Mouse (Mus musculus) right cerebral cortex, postnatal 10 days (tissue): ENCODE data around the gene Inf2.

Experiments
- DNase-seq, 2 experiments: peaks; one replicate each; pipeline ENCODE4 v3.0.0; 2021; ENCODE audit warnings: low spot score in 2 of 2

The Inf2 gene

DNA sequence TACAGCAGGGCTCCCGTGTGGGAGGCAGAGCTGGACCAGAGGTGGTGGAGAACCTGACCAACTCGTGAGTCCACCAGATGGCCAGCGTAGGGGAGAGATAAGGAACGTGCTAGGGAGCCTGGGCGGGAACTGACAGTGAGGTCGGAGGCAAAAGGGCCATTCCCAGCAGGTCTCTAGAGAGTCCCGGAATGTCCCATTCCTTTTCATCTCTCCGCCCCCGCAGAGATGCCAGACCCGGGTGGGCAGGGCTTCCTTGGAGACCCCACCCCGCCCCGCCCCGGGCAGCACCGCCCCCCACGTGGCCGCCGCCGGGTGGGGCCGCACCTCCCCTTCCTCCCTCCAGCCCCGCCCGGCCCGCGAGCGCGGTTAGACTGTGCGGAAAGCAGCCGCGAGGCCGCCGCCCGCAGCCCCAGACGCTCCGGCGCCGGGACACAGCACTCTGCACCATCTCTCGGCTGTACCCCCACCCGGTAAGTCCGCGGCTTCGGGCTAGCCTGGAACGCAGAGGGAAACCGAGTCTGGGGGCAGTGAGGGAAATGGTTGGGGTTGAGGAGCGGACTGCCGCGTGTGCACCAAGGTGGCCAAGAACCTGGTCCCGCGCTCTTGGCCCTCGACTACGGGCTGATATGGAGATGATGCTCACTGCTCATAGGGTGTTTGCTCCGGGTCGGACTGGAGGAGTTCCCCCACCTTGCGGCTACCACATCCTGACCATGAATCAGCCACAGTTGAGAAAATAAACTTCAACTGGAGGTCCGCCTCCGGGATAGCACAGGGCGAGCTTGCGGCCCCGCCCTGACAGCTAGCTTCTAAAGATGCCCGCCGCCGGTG lies at the start of gene Inf2:
Gene Inf2 (plus strand): TSS at position 359 of the 831 bp plus-strand sequence.
- DNase-seq = peak; percentile 87 to 89

DNA sequence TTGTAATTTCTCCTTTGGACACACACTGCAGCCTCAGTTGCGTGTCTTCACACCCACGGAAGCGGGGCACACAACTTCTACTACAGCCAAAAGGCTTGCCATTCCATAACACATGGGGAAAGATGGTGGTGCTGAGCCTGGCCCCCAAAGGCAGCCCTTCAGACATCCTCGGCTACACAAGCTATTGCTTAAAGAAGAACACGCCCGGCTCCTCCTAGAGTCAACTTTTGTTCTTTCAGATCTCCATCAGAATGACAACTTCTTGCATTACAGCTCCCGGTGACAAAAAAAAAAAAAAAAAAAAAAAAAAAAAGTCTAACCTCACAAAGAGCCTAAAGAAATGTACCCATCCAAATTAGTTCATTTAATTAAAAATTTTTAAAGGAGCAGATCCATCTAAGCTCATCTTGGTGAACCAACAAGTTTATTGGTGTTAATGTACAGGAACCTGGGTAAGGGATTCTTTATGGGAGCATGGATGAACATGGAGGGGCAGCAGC lies 49.1 kb upstream of the Inf2 start:
- no peak for DNase-seq

- no peak for DNase-seq
Observed at GRCm38 (mm10) chr12:112540321-112540720, 48.3 kb upstream of the Inf2 start.

DNA sequence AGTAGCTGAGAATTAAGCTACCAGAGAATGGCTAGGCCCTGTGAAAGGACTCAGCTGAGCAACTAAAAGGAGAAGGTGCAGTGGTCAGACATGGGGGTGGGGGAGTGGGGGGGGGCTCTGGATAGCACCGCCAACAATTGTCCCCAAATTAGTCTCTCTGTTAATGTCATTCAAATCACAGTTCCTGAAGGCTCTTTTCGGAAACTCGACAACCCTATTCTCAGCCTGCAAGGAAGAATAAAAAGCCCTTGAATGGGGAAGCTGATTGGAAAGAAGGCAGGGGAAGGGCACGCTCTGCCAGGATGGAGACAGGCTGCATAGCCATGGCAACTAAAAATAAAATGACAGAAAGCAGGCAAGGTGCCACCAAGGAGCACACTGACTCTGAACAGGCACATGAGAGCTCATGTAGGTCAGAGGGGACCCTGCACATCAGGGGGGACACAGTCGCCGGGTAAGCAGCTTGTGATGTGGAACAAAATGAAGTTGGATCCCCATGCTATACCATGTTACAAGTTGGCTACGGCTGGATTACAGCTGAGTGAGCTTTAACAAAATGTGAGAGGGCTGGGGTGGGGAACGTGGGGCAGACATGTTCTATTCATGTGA lies 47.0 kb upstream of the Inf2 start:
- DNase-seq = peak; percentile 74

- DNase-seq = no peak
Observed at GRCm38 (mm10) chr12:112542257-112542919, 46.2 kb upstream of the Inf2 start.

DNA sequence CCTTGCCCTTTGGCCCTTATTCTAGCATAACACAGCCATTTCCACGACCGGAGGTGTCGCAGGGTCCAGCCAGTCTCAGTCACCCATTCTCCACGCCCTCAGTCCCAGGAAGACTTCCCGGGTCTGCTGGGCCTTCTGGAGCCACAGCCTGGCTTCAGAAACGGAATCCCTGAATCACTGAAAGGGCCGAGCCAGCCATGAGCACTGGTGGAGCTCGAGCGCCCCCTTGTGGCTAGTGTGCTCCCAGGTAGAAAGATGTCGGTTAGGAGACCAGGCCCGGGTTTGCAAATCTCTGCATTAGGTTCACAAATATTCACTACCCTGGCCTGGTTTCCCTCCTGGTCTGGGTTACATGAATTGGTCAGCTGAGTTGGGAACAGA lies 45.7 kb upstream of the Inf2 start:
- peak; percentile 92 to 96 for DNase-seq

DNA sequence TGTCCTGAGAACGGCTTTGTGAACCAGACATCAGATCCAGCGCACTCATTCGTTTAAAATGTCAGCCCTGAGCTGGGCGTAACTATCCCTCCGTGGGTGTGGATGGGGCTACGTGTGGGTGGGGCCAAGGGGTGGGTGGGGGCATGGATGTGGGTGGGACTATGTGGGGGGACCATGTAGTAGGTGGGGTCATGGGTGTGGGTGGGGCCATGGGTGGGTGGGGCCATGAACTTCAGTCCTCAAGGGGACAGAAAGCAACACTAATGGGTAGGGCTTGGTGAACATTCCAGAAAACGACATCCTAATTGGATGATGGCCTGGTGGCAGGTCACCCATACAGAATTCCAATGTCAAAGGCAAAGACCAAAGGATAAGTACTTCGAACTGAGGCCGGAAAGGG lies 44.6 kb upstream of the Inf2 start:
- DNase-seq = no peak

DNA sequence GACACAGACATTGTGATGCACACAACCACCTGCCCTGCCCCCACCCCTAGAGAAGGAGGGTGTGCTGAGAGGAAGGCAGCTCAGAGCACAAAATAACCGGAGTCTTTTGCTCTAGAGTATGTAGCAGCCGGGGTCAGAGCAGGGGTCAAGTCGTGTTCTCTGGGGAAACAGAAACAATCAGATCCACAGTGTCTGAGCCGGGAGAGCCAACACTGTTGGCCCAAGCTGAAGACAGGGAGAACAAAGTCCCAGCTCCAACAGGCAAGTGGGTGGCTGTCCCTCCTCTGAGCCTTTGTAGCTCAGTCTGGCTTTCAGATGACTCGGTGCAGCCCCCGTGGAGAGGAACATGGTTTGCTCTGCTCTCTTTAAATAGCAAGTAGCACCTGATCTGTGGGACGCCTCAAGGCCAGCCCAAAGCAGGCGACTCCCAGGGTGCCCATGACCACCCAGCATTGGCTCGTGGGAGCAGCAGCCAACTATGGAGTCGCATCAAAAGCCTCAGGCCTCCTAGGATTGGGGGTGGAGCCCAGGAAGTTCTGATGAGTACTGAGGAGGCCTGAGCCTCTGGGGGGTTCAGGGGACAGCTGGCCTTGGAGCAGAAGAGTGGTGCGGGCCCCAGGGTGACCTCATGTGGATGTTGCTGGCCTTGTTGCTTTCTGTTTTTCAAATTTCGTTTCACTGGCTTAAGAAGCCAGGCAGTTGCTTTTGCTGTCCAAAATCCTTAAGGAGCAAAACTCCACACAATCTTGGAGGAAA lies 43.5 kb upstream of the Inf2 start:
- no peak for DNase-seq

DNA sequence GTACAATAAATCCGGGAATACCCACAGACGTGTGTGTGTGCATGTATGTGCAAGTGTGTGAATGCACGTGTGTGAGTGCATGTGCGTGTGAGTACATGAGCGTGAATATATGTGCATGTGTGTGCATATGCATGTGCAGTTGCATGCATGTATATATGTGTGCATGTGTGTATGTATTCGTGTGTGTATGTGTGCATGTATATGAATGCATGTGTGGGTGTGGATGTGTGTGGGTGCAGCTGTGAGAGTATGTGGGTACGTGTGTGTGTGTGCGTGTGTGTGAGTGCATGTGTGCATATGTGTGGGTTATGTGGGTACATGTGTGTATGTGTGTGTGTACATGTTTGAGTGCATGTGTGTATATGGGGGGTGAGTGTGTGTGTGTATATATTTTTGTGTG lies 42.5 kb upstream of the Inf2 start:
- no peak for DNase-seq

- no peak for DNase-seq
Observed at GRCm38 (mm10) chr12:112549287-112549686, 39.3 kb upstream of the Inf2 start.

GRCm38 (mm10) chr12:112551861-112552375 lies 36.7 kb upstream of the Inf2 start:
- DNase-seq = peak; percentile 89 to 90

DNA sequence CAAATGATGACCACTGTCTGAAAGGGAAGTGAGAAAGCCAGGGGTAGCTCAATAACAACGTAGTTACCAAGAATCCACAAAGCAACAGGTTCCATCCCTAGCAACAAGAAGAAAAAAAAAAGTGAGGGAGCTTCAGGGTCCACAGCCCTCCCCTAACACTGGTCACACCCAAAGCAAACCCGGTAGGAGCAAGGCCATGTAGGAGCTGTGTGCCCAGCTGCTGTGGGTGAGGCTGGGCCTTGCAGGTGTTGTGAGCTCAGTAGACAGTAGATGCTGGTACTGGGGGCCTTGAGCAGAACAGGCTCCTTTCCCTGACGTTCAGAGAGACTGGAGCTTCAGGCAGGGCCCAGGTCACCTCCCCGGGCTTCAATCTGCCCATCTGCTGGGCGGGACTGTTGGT lies 36.1 kb upstream of the Inf2 start:
- DNase-seq = no peak

DNA sequence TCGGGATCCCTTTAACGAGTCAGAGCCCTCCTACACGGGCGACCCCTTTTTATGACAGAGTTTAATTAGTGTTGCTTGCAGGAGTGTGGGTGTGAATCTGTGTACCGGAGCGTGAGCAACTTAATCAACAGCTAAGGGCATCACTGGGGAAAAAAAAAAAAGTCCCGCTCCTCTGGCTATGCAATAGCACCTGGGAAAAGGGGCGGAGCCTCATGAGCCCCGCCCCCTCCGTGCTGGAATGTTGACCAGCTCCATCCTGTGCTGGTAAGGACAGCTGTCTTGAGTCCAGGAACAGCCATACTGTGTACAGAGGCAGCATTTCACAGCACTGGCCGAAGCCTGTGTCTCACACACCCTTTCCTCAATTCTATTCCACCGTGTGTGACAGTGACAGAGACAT lies 33.7 kb upstream of the Inf2 start:
- no peak for DNase-seq

- no peak for DNase-seq
Observed at GRCm38 (mm10) chr12:112556531-112557060, 32.0 kb upstream of the Inf2 start.

DNA sequence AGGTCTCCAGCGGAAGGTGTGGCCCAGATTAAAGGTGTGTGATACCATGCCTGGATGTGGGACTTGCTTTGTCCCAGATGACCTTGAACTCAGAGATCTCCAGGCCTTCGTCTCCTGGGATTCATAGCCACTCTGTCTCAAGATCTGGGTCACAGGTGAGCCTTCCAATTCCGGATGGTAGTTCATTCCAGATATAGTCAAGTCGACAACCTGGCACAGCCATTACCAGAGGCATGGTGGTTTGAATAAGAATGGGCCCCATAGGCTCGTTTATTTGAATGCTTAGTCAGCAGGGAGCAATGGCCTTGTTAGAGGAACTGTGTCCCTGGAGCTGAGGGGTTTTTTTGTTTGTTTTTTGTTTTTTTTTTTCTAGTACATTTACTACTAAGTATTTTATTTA lies 31.4 kb upstream of the Inf2 start:
- no peak for DNase-seq

DNA sequence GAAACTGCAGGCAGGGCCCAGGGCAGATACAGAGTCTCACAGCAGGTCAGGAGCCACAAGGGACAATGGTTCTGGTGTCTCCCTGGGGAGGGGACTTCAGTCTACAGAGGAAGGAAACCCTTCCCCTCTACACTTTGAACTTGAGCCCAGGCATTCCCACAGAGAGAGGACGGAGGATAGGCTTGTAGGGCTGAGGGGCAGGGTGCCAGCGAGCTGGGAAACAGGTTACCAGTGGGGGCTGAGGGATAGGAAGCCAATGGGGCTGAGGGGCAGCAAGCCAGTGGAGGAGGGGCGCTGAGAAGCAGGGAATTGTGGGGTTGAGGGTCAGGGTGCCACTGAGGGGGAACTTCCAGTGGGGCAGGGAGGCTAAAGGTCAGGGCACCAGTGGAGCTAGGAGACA lies 29.4 kb upstream of the Inf2 start:
- DNase-seq = no peak

- DNase-seq = no peak
Observed at GRCm38 (mm10) chr12:112559671-112560070, 28.9 kb upstream of the Inf2 start.

DNA sequence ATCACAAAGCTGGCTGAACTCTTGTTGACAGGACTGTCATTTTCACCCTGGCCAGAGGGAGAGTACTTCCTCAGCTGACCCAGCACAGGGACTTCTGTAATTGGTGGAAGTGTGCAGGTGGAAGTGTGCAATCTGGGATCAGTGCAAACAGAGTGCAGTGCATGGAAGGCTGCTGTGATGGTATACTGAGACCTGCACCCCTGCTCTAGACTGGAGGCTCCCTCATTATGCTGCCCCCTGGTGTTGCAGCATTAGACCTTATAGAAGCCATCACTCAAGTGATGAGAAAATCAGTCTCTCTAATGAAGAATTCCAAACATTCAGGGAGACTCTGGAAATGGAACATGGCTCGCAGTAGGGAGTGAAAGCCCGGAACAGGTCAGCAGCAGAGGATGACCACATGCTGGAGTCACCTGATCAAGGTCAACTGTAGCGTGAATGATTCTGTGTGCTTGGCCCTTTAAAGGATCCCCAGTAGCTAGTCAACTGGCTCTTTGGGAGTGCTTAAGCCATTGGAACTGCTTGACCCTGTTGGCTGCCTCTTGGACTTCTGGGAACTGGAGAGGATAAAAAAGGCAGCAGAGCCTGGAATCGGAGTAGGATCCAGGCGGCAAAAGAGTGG lies 28.3 kb upstream of the Inf2 start:
- DNase-seq = no peak

- DNase-seq = no peak
Observed at GRCm38 (mm10) chr12:112561163-112561562, 27.4 kb upstream of the Inf2 start.

DNA sequence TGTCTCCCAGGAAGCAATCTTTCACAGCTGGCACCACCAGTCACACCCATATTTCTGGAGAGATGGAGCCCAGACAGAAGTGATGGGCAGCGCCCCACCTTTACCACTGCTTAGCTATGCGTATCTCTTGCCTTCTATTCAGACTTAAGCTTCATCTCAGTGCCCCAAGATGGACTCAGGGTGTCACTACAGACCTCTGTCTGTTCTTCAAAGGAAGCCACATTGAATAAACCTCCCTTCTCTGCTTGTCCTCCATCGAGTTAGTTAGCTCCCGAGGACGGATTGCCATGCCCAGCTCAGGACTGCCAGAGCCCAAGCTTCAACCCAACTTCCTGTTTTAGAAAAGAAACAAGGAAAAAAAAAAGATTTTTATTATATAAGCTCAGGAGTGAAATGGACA lies 26.1 kb upstream of the Inf2 start:
- DNase-seq = no peak

DNA sequence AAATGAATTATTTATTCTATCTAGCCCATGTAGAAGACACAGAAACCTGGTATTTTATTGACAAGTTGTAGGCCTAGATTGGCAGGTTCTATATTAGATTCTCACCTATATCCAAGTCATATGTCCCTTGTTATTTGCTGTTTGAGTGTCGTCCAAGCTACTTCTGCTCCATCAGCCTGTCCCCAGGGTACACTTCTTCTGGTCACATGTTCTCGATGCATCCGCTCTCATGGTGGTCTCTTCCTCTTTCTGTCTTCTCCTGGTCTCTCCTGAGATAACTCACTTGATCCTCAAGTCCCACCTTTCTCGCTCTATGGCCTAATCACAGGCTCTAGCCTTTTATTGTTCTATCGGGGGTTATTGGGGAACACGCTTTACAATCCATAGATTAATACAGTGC lies 25.6 kb upstream of the Inf2 start:
- no peak for DNase-seq
